Mouse (Mus musculus) hindbrain, embryonic 13.5 days (tissue): ENCODE measurements around the gene Itpr1. TPM values are rescaled to one million over a fixed set of nuclear protein-coding genes. Genes with fewer than 3 reads are reported as not detected.

Source experiments
- ATAC-seq: fragments of 200-750 bp; cut with Nextera tagmentation; 2 replicates; pipeline ENCODE4 v1.8.0; 2017; ENCODE audit warnings: moderate TSS enrichment; ENCODE audit not compliant: low FRiP score
- H3K27ac ChIP-seq: fragments of 300-500 bp; sonication (generic); 2 replicates; pipeline ENCODE4 v1.5.1; 2015; ENCODE audit warnings: inconsistent platforms, mild to moderate bottlenecking, moderate library complexity
- H3K27me3 ChIP-seq: fragments of 300-500 bp; sonication (generic); 2 replicates; pipeline ENCODE4 v1.6.1; 2015; ENCODE audit warnings: mild to moderate bottlenecking, inconsistent platforms
- H3K36me3 ChIP-seq: fragments of 300-500 bp; sonication (generic); 2 replicates; pipeline ENCODE4 v1.6.1; 2015; ENCODE audit warnings: mild to moderate bottlenecking, inconsistent platforms
- H3K4me1 ChIP-seq: fragments of 300-500 bp; sonication (generic); replicated peaks from 2 replicates; pipeline ENCODE4 v1.6.1; 2015; ENCODE audit warnings: inconsistent platforms
- H3K4me2 ChIP-seq: fragments of 300-500 bp; sonication (generic); 2 replicates; pipeline ENCODE4 v1.6.1; 2015; ENCODE audit warnings: inconsistent platforms, mild to moderate bottlenecking, moderate library complexity
- H3K4me3 ChIP-seq: fragments of 300-500 bp; sonication (generic); 2 replicates; pipeline ENCODE4 v1.5.1; 2015; ENCODE audit warnings: mild to moderate bottlenecking, inconsistent platforms
- H3K9ac ChIP-seq: fragments of 300-500 bp; sonication (generic); 2 replicates; pipeline ENCODE4 v1.6.1; 2015; ENCODE audit warnings: mild to moderate bottlenecking, inconsistent platforms
- H3K9me3 ChIP-seq: fragments of 300-500 bp; sonication (generic); 2 replicates; pipeline ENCODE4 v1.6.1; 2016; ENCODE audit warnings: inconsistent platforms
- WGBS: fragments of 180-500 bp; shearing (Covaris S2); methylation state at CpG from one replicate; pipeline ENCODE4 v1.1.7; 2015; 5-methylcytosine and 5-hydroxymethylcytosine counted together
- polyA plus RNA-seq: library from polyadenylated mRNA; unstranded; fragments of >200 nt; fragmentation: Nextera tagmentation; extraction: Ambion mirVana; gene quantifications from 2 replicates; pipeline ENCODE4 v1.2.1, GENCODE M21; 2015

The Itpr1 gene
- polyA plus RNA-seq, 1 experiment from 2014 or later, result 6.1 TPM

GRCm38 (mm10) chr6:108249031-108249917, 36.4 kb downstream of the Itpr1 start:
- no peak overlapping the region for H3K4me3 ChIP-seq
- H3K27ac ChIP-seq, result peak overlapping the region; percentile 69
- H3K4me2 ChIP-seq, result no peak overlapping the region
- H3K27me3 ChIP-seq, result no peaks in the 10 kb centered on the region
- 22% methylated on average over 9 of the region's 9 CpGs for WGBS
- H3K9ac ChIP-seq, result no peak overlapping the region
- peak; percentile 46; the same call in 1 of the 2 replicates for ATAC-seq
- H3K36me3 ChIP-seq, result no peaks in the 10 kb centered on the region
- no peaks in the 10 kb centered on the region for H3K9me3 ChIP-seq
- H3K4me1 ChIP-seq, result peaks cover 20% of the 10 kb centered on the region

- ATAC-seq, result no peak
- H3K4me3 ChIP-seq, result no peak overlapping the region
- H3K4me2 ChIP-seq, result no peak overlapping the region
- peak overlapping the region; percentile 14; the same call in 1 of the 2 replicates for H3K27ac ChIP-seq
- WGBS, result 40% methylated on average over 3 of the region's 3 CpGs
- peaks cover 20% of the 10 kb centered on the region for H3K4me1 ChIP-seq
- H3K27me3 ChIP-seq, result no peaks in the 10 kb centered on the region
- no peak overlapping the region for H3K9ac ChIP-seq
- H3K9me3 ChIP-seq, result no peaks in the 10 kb centered on the region
- no peaks in the 10 kb centered on the region for H3K36me3 ChIP-seq
Measured at GRCm38 (mm10) chr6:108249918-108250225, 37.0 kb downstream of the Itpr1 start.

GRCm38 (mm10) chr6:108250416-108250815, 37.5 kb downstream of the Itpr1 start:
- Histone ChIP-seq H3K9ac (no peak overlapping the region), H3K27me3 (no peaks in the 10 kb centered on the region), H3K4me1 (peaks cover 20% of the 10 kb centered on the region), H3K36me3 (no peaks in the 10 kb centered on the region), H3K9me3 (no peaks in the 10 kb centered on the region), H3K4me3 (no peak overlapping the region), H3K27ac (no peak overlapping the region), H3K4me2 (no peak overlapping the region)
- 67% methylated on average over 4 of the region's 4 CpGs for WGBS
- ATAC-seq, result no peak

- Histone ChIP-seq H3K9me3 (no peaks in the 10 kb centered on the region), H3K9ac (no peak overlapping the region), H3K36me3 (no peaks in the 10 kb centered on the region), H3K4me1 (peaks cover 20% of the 10 kb centered on the region), H3K4me2 (no peak overlapping the region), H3K4me3 (no peak overlapping the region), H3K27me3 (no peaks in the 10 kb centered on the region), H3K27ac (no peak overlapping the region)
- 71% methylated on average over 13 of the region's 13 CpGs for WGBS
- ATAC-seq, result no peak
Measured at GRCm38 (mm10) chr6:108252565-108253360, 39.9 kb downstream of the Itpr1 start.

GRCm38 (mm10) chr6:108254132-108255064, 41.5 kb downstream of the Itpr1 start:
- 75% methylated on average over 9 of the region's 9 CpGs for WGBS
- Histone ChIP-seq H3K4me3 (no peak overlapping the region), H3K27ac (no peak overlapping the region), H3K4me1 (peaks cover 6% of the 10 kb centered on the region), H3K4me2 (no peak overlapping the region), H3K9me3 (no peaks in the 10 kb centered on the region), H3K9ac (no peak overlapping the region), H3K27me3 (no peaks in the 10 kb centered on the region), H3K36me3 (no peaks in the 10 kb centered on the region)
- ATAC-seq, result no peak

GRCm38 (mm10) chr6:108255880-108256279, 43.0 kb downstream of the Itpr1 start:
- no peaks in the 10 kb centered on the region for H3K36me3 ChIP-seq
- no peak for ATAC-seq
- no peaks in the 10 kb centered on the region; the same call in 1 of the 2 replicates for H3K4me1 ChIP-seq
- H3K4me3 ChIP-seq, result no peak overlapping the region
- no peak overlapping the region for H3K4me2 ChIP-seq
- no peaks in the 10 kb centered on the region for H3K27me3 ChIP-seq
- H3K9ac ChIP-seq, result no peak overlapping the region
- H3K9me3 ChIP-seq, result no peaks in the 10 kb centered on the region
- 75% methylated on average over 4 of the region's 4 CpGs for WGBS
- H3K27ac ChIP-seq, result no peak overlapping the region

- no peak for ATAC-seq
- Histone ChIP-seq H3K9ac (no peak overlapping the region), H3K9me3 (no peaks in the 10 kb centered on the region), H3K4me3 (no peak overlapping the region), H3K36me3 (no peaks in the 10 kb centered on the region), H3K4me2 (no peak overlapping the region), H3K27ac (no peak overlapping the region), H3K27me3 (no peaks in the 10 kb centered on the region), H3K4me1 (no peaks in the 10 kb centered on the region; the same call in 1 of the 2 replicates)
- 72% methylated on average over 3 of the region's 3 CpGs for WGBS
Measured at GRCm38 (mm10) chr6:108257225-108257624, 44.3 kb downstream of the Itpr1 start.

GRCm38 (mm10) chr6:108258631-108259030, 45.7 kb downstream of the Itpr1 start:
- Histone ChIP-seq H3K4me1 (no peaks in the 10 kb centered on the region; the same call in 1 of the 2 replicates), H3K4me2 (no peak overlapping the region), H3K27me3 (no peaks in the 10 kb centered on the region), H3K9ac (no peak overlapping the region), H3K9me3 (no peaks in the 10 kb centered on the region), H3K36me3 (no peaks in the 10 kb centered on the region), H3K27ac (no peak overlapping the region), H3K4me3 (no peak overlapping the region)
- no peak for ATAC-seq
- WGBS, result 37% methylated on average over 2 of the region's 2 CpGs

- no peaks in the 10 kb centered on the region for H3K27me3 ChIP-seq
- 15% methylated on average over 2 of the region's 2 CpGs for WGBS
- H3K36me3 ChIP-seq, result no peaks in the 10 kb centered on the region
- no peaks in the 10 kb centered on the region for H3K9me3 ChIP-seq
- H3K4me2 ChIP-seq, result no peak overlapping the region
- no peak overlapping the region for H3K9ac ChIP-seq
- ATAC-seq, result no peak
- H3K4me1 ChIP-seq, result no peaks in the 10 kb centered on the region; the same call in 1 of the 2 replicates
- H3K4me3 ChIP-seq, result no peak overlapping the region
- H3K27ac ChIP-seq, result no peak overlapping the region
Measured at GRCm38 (mm10) chr6:108259671-108260070, 46.8 kb downstream of the Itpr1 start.

GRCm38 (mm10) chr6:108261506-108261905, 48.6 kb downstream of the Itpr1 start:
- no peaks in the 10 kb centered on the region for H3K27me3 ChIP-seq
- no peaks in the 10 kb centered on the region for H3K36me3 ChIP-seq
- no peaks in the 10 kb centered on the region for H3K9me3 ChIP-seq
- H3K9ac ChIP-seq, result no peak overlapping the region
- no peaks in the 10 kb centered on the region; the same call in 1 of the 2 replicates for H3K4me1 ChIP-seq
- 82% methylated on average over 3 of the region's 3 CpGs for WGBS
- H3K4me2 ChIP-seq, result no peak overlapping the region
- H3K4me3 ChIP-seq, result no peak overlapping the region
- no peak for ATAC-seq
- H3K27ac ChIP-seq, result no peak overlapping the region

- Histone ChIP-seq H3K27me3 (no peaks in the 10 kb centered on the region), H3K4me1 (no peaks in the 10 kb centered on the region; the same call in 1 of the 2 replicates), H3K9ac (no peak overlapping the region), H3K4me2 (no peak overlapping the region), H3K27ac (no peak overlapping the region), H3K4me3 (no peak overlapping the region), H3K36me3 (no peaks in the 10 kb centered on the region), H3K9me3 (no peaks in the 10 kb centered on the region)
- ATAC-seq, result no peak
- WGBS, result 81% methylated on average over 3 of the region's 3 CpGs
Measured at GRCm38 (mm10) chr6:108264164-108264563, 51.3 kb downstream of the Itpr1 start.

GRCm38 (mm10) chr6:108273451-108273850, 60.6 kb downstream of the Itpr1 start:
- H3K4me3 ChIP-seq, result no peak overlapping the region
- H3K4me1 ChIP-seq, result peaks cover 11% of the 10 kb centered on the region
- H3K36me3 ChIP-seq, result no peaks in the 10 kb centered on the region
- no peak overlapping the region for H3K27ac ChIP-seq
- H3K9me3 ChIP-seq, result no peaks in the 10 kb centered on the region
- no peak overlapping the region for H3K9ac ChIP-seq
- H3K4me2 ChIP-seq, result no peak overlapping the region
- 80% methylated on average over 7 of the region's 7 CpGs for WGBS
- no peak for ATAC-seq
- no peaks in the 10 kb centered on the region for H3K27me3 ChIP-seq
